Mouse (Mus musculus): Measurements from ENCODE around the gene Slc39a3. TPM values are rescaled to one million over a fixed set of nuclear protein-coding genes. Genes with fewer than 3 reads are reported as not detected.

Slc39a3 gene
- polyA plus RNA-seq, 1 experiment, result not detected

GRCm38 (mm10) chr10:81026857-81027256, 10.4 kb downstream of the Slc39a3 start:
- WGBS, result 90% methylated on average over 5 of the region's 5 CpGs
- Histone ChIP-seq H3K4me3 (ENCODE audit: insufficient read depth, low read depth, low read length) (no peak overlapping the region), H3K4me1 (ENCODE audit: control insufficient read depth, insufficient read depth, low read length) (peaks cover 38% of the 10 kb centered on the region), H3K27ac (ENCODE audit: insufficient read depth, low read depth, low read length) (no peak overlapping the region)
- TF ChIP-seq CTCF (IDR thresholded peaks at IDR 0.05; ENCODE audit: insufficient read depth, low read depth, low read length) (no peak), POLR2A (IDR thresholded peaks at IDR 0.05; ENCODE audit: insufficient read depth, low read depth, low read length) (no peak)

- Histone ChIP-seq H3K27ac (ENCODE audit: insufficient read depth, low read depth, low read length) (no peak within 1 kb of the TSS), H3K4me1 (ENCODE audit: control insufficient read depth, insufficient read depth, low read length) (peaks cover 46% of the 10 kb centered on the region), H3K4me3 (ENCODE audit: insufficient read depth, low read depth, low read length) (peak within 1 kb of the TSS; percentile 35)
- 44% methylated on average over 12 of the region's 12 CpGs for WGBS
- TF ChIP-seq POLR2A (IDR thresholded peaks at IDR 0.05; ENCODE audit: insufficient read depth, low read depth, low read length) (no peak), CTCF (IDR thresholded peaks at IDR 0.05; ENCODE audit: insufficient read depth, low read depth, low read length) (no peak)
These were observed 11.5 kb downstream of the Slc39a3 start, which contains the start of gene Diras1 for GRCm38 (mm10) chr10:81025639-81026275. Gene Diras1 (minus strand): TSS chr10:81025662.

- TF ChIP-seq POLR2A (IDR thresholded peaks at IDR 0.05; ENCODE audit: insufficient read depth, low read depth, low read length) (no peak), CTCF (IDR thresholded peaks at IDR 0.05; ENCODE audit: insufficient read depth, low read depth, low read length) (no peak)
- H3K4me3 ChIP-seq (ENCODE audit: insufficient read depth, low read depth, low read length), result peak overlapping the region; percentile 35
- H3K4me1 ChIP-seq (ENCODE audit: control insufficient read depth, insufficient read depth, low read length), result peaks cover 42% of the 10 kb centered on the region
- H3K27ac ChIP-seq (ENCODE audit: insufficient read depth, low read depth, low read length), result no peak overlapping the region
- 3% methylated on average over 40 of the region's 43 CpGs for WGBS
These were observed 12.1 kb downstream of the Slc39a3 start for GRCm38 (mm10) chr10:81025047-81025621.

DNA sequence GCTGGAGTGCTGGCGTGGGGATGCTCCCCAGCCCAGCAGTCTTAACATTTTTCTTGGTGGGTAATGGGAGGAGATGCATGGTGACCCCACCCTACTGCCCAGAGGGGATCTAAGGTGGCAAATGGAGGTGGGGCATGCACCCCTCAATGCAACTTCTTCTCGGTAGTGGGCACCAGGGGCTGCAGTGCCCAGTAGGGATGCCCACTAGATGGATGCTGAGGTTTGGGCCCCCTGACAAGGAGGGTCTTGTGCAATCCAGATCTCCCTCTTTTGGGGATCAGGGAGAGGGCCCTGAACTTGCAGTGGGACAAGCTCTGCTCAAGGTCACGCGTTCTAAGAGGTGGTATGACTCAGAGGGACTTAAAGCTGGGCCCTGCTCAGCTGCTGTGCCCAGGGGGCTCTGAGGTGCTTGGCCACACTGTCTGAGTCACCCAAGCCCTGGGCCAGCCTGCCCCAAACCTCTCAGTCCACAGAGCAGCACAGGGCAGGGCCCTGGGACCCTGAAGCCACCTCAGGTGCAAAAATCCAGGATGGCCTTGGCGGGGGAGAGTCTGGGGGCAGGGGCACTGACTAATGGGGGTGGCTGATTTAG, 12.8 kb downstream of the Slc39a3 start:
- no peak overlapping the region for H3K27ac ChIP-seq (ENCODE audit: insufficient read depth, low read depth, low read length)
- TF ChIP-seq CTCF (IDR thresholded peaks at IDR 0.05; ENCODE audit: insufficient read depth, low read depth, low read length) (no peak), POLR2A (IDR thresholded peaks at IDR 0.05; ENCODE audit: insufficient read depth, low read depth, low read length) (no peak)

GRCm38 (mm10) chr10:81022744-81023143, 14.5 kb downstream of the Slc39a3 start:
- TF ChIP-seq CTCF (IDR thresholded peaks at IDR 0.05; ENCODE audit: insufficient read depth, low read depth, low read length) (no peak), POLR2A (IDR thresholded peaks at IDR 0.05; ENCODE audit: insufficient read depth, low read depth, low read length) (no peak)
- Histone ChIP-seq H3K4me3 (ENCODE audit: insufficient read depth, low read depth, low read length) (no peak overlapping the region), H3K4me1 (ENCODE audit: control insufficient read depth, insufficient read depth, low read length) (peaks cover 25% of the 10 kb centered on the region), H3K27ac (ENCODE audit: insufficient read depth, low read depth, low read length) (no peak overlapping the region)
- 71% methylated on average over 8 of the region's 8 CpGs for WGBS

More for the DNA sequence above, 12.8 kb downstream of the Slc39a3 start:
- Histone ChIP-seq H3K4me1 (ENCODE audit: control insufficient read depth, insufficient read depth, low read length) (peaks cover 35% of the 10 kb centered on the region), H3K4me3 (ENCODE audit: insufficient read depth, low read depth, low read length) (peak overlapping the region; percentile 35)
- 80% methylated on average over 5 of the region's 5 CpGs for WGBS

GRCm38 (mm10) chr10:81021547-81022110, 15.6 kb downstream of the Slc39a3 start:
- Histone ChIP-seq H3K27ac (ENCODE audit: insufficient read depth, low read depth, low read length) (no peak overlapping the region), H3K4me1 (ENCODE audit: control insufficient read depth, insufficient read depth, low read length) (peaks cover 18% of the 10 kb centered on the region), H3K4me3 (ENCODE audit: insufficient read depth, low read depth, low read length) (0 out of 2 replicates have a peak overlapping the region, but pooled peaks have one; percentile 23)
- TF ChIP-seq POLR2A (IDR thresholded peaks at IDR 0.05; ENCODE audit: insufficient read depth, low read depth, low read length) (no peak), CTCF (IDR thresholded peaks at IDR 0.05; ENCODE audit: insufficient read depth, low read depth, low read length) (no peak; the same call in 1 of the 2 replicates)
- 18% methylated on average over 26 of the region's 26 CpGs for WGBS

DNA sequence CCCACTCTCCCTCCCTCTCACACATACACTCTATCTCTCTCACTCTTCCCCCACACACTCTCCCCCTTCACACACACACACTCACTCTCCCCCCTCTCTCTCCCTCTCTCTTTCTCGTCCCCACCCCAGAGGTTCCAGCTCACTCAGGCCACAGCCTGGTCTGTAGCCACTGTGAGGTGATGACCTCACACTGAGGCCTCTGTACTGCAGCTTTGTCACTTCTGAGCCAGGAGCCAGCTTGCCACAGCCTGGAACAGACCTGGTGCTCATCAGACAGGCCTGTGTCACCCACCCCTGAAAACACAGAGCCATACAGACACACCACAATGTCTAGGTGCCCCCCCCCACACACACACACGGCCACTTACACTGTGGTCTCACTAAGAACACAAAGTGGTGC, 17.0 kb downstream of the Slc39a3 start:
- 51% methylated on average over 2 of the region's 2 CpGs for WGBS
- Histone ChIP-seq H3K27ac (ENCODE audit: insufficient read depth, low read depth, low read length) (no peak overlapping the region), H3K4me3 (ENCODE audit: insufficient read depth, low read depth, low read length) (no peak overlapping the region), H3K4me1 (ENCODE audit: control insufficient read depth, insufficient read depth, low read length) (peaks cover 15% of the 10 kb centered on the region)
- TF ChIP-seq CTCF (IDR thresholded peaks at IDR 0.05; ENCODE audit: insufficient read depth, low read depth, low read length) (no peak), POLR2A (IDR thresholded peaks at IDR 0.05; ENCODE audit: insufficient read depth, low read depth, low read length) (no peak)

DNA sequence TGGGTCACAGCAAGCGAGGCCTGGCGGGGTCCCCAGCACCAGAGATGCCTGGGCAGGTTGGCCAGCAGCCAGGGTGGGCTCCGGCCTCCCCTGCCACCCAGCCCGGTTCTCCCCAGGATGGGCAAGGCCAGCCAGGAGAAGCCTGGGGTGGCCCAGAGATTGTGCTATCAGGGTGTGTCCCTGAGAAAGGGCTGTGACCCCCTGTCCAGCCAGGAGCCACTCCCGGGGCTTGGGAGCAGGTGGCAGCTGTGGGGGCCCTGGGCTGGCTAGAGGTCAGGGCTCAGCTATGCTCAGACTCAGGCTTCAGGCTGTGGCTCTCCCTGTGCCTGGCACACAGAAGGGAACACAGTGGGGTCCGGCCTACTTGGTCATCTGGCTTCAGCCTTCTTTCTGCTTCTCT, 17.5 kb downstream of the Slc39a3 start:
- no peak overlapping the region for H3K27ac ChIP-seq (ENCODE audit: insufficient read depth, low read depth, low read length)
- 84% methylated on average over 6 of the region's 6 CpGs for WGBS
- no peak overlapping the region for H3K4me3 ChIP-seq (ENCODE audit: insufficient read depth, low read depth, low read length)
- peaks cover 19% of the 10 kb centered on the region for H3K4me1 ChIP-seq (ENCODE audit: control insufficient read depth, insufficient read depth, low read length)
- no peak for TF ChIP-seq CTCF (IDR thresholded peaks at IDR 0.05; ENCODE audit: insufficient read depth, low read depth, low read length)
- TF ChIP-seq POLR2A (IDR thresholded peaks at IDR 0.05; ENCODE audit: insufficient read depth, low read depth, low read length), result no peak

GRCm38 (mm10) chr10:81018326-81018725, 18.9 kb downstream of the Slc39a3 start:
- WGBS, result 44% methylated on average over 10 of the region's 10 CpGs
- H3K4me1 ChIP-seq (ENCODE audit: control insufficient read depth, insufficient read depth, low read length), result peaks cover 21% of the 10 kb centered on the region
- TF ChIP-seq POLR2A (IDR thresholded peaks at IDR 0.05; ENCODE audit: insufficient read depth, low read depth, low read length) (no peak), CTCF (IDR thresholded peaks at IDR 0.05; ENCODE audit: insufficient read depth, low read depth, low read length) (no peak)

More at GRCm38 (mm10) chr10:81018326-81018725, 18.9 kb downstream of the Slc39a3 start:
- Histone ChIP-seq H3K27ac (ENCODE audit: insufficient read depth, low read depth, low read length) (no peak overlapping the region), H3K4me3 (ENCODE audit: insufficient read depth, low read depth, low read length) (no peak overlapping the region)

All from olfactory bulb, adult 2 months (tissue).